Mouse (Mus musculus) kidney, adult 9 months (tissue): Measurements from ENCODE around the gene Mylpf.
"Not testable (repeated sequence)": the region's sequence is repeated elsewhere in the genome, so short reads cannot be mapped to it uniquely, and the experiment has no call there.

Experiments used
- DNase-seq: peaks from one replicate; pipeline ENCODE4 v3.0.0; 2022

The Mylpf gene

DNA sequence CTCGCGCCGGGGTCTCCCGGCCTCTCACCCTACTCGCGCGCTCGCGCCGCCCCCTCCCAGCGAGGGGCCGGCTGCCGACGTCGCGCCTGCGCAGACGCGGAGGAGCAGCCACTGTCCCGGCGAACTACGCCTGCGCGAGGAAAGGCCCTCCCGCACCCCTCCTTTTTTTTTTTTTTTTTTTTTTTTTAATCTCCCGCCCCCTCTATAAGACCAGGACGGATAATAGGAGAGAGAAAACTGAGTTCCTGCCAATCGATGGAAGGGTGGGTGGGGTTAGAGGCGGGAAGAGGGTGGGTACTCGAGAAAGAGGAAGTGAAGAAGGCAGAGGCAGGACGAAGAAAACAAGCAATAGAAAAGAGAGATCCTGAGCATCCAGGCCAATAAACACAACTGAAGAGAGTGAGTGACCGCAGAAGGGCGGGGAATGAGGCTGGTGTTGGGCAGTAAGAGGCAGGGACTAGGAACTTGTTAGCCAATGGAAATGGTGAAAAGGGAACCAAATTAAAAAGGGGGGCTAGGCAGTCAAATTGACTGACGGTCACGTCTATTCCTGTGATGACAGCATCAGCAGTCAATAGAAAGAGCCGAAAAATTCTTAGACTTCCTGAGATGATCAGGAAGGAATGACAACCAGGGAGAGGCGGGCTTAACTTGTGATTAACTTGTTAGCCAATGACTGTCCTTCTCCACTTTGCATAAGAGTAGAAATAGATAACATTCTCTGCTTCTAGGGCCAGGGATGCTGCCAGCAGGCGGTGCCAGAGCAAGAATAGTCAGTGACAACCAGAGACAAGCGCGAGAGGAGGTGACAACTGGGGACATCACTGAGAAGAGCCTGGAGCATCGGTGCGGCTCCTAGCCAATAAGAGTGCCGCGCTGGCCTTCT is at the start of gene Mylpf:
Gene Mylpf, plus strand, starts transcription at position 338 of the 886 bp plus-strand sequence.
- peak; percentile 99 for DNase-seq

DNA sequence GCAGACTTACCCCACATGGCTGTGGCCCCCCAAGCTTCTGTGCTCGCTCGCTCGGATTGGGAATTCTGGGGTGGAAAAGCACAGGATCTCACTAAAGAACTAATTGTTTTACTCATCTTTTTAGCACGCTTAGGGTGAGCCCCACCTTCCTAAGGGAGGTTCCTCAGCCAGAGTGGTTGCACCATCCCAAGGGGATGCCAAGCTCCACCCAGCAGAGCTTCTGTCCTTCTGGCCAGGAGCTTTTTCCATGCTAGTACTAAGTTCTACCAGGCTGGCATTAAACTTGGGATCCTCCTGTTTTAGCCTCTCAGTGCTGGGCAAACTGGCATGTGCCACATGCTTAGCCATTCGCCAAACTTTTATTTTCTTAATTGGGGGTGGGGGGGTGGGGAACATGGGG is 46.1 kb upstream of the Mylpf start:
- DNase-seq, result no peak

DNA sequence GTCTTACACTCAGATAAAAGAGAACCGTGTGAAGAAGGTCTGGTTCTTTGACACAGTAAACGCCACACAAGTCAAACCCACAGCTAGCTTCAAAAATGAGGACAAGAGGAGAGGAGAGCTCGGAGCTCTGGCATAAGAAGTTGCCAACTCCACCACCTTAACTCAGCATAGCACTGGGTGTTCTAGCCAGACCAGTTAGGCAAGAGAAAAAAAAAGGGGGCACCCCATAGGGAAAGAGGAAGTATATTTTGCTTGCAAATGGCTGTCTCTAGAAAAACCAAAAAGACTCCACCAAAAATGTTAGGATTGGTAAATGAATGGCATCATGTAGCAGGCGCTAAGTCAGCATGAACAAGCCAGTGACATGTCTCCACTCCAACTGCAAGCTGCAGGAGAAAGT is 44.7 kb upstream of the Mylpf start:
- no peak for DNase-seq

DNA sequence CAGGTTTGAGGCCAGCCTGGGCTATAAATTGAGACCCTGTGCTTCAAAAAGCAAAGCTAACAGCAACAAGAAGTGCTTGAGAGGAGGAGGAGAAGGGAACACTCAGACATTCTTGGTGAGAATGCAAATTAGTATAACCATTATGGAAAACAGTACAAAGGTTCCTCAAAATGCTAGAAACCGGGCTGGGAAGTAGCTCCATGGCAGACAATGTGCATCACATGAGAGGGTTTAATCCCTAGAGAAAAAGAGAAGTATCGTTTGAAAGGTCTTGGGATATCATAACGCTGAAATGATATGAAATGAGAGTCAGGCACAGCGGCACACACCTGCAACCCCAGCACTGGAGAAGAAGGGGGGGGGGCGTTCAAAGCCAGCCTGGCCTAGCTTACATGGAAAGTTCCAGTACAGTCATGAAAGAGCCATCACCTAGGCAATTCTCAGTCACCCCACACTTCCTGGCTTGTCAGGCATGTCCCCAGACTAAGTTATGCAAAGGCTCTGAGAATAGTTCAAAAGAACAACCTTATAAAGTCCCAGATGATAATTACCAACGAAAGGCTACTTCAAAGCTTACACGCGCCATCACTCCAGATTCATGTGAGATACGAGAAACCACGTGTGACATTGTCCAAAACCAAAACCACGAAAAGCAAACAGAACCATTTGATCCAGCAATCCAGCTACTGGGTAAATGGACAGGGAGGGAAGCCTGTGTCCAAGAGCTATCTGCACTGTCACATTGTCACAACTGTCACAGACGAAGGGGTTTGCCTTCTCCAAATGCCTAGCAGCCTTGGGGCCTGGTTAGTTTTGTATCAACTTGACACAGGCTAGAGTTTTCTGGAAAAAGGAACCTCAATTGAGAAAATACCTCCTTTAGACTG is 42.8 kb upstream of the Mylpf start:
- DNase-seq, result no peak

GRCm38 (mm10) chr7:127166501-127166900 is 42.2 kb upstream of the Mylpf start:
- no peak for DNase-seq

DNA sequence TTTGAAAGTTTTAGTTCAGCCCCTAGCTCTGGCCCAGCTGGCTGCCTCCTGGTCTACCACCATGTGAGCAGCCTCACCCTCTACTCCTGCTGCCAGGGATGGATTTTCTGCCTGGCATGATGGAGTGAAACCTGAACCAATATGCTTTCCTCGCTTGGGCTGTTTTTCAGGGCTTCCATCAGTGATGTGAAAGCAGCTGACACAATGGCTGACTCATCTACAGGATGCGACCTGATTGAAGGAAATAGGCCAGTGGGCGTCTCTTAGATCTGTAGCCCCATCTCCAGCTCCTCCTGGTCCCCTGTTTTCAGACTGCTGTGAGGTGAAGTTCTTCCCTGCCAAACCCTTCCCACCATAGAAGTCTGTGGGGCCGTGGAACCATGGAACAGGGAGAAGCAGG is 31.8 kb upstream of the Mylpf start:
- no peak for DNase-seq

DNA sequence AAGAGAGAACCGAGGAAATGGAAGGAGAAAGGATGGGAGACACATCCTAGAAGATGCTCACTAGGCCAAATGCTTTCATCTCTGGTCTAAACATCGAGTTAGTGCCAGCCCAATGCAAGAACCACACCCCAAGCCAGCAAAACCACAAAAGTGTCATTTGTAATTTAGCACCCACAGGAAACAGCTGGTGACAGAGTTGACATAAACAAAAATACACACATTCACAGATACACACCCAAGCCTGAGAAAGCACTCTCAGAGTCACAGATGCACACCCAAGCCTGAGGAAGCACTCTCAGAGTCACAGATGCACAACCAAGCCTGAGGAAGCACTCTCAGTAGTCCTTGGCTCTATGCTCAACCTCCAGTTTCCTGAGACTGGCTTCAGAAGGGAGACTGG is 27.9 kb upstream of the Mylpf start:
- no peak for DNase-seq

- DNase-seq, result not testable (repeated sequence)
These were observed 27.0 kb upstream of the Mylpf start for GRCm38 (mm10) chr7:127181724-127182123.

DNA sequence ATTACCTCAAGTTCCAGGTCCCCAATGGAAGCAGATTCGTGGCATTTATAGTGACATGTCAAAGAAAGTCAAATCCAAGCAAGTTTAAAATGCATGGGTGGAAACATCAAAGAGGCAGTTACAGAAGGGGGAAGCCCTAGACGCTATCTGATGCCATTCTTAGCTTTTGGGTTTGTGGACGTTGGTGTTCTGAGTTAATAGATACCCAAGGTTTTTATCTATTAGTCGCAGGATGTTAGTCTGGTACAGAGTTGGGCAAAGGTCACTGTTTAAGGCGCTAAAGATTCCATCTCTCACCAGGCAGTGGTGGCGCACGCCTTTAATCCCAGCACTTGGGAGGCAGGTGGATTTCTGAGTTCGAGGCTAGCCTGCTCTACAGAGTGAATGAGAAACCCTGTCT is 25.3 kb upstream of the Mylpf start:
- peak; percentile 58 for DNase-seq

GRCm38 (mm10) chr7:127183828-127184227 is 24.9 kb upstream of the Mylpf start:
- no peak for DNase-seq

- DNase-seq, result no peak
These were observed 24.0 kb upstream of the Mylpf start for GRCm38 (mm10) chr7:127184720-127185119.

- no peak for DNase-seq
These were observed 23.1 kb upstream of the Mylpf start for GRCm38 (mm10) chr7:127185601-127186000.

DNA sequence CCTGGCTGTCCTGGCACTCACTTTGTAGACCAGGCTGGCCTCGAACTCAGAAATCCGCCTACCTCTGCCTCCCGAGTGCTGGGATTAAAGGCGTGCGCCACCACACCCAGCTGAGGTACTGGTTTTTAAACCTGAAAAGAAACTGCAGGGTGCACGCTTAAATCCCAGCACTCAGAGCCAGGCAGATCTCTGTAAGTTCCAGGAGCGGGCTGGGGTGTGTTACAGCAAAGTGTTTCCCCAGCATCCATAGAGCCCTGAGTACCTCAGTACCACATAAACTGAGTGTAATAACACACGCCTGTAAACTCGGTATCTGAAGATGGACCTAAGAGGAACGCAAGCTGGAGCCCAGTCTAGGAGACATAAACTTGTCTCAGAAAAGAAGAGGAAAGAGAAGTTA is 21.3 kb upstream of the Mylpf start:
- DNase-seq, result no peak

DNA sequence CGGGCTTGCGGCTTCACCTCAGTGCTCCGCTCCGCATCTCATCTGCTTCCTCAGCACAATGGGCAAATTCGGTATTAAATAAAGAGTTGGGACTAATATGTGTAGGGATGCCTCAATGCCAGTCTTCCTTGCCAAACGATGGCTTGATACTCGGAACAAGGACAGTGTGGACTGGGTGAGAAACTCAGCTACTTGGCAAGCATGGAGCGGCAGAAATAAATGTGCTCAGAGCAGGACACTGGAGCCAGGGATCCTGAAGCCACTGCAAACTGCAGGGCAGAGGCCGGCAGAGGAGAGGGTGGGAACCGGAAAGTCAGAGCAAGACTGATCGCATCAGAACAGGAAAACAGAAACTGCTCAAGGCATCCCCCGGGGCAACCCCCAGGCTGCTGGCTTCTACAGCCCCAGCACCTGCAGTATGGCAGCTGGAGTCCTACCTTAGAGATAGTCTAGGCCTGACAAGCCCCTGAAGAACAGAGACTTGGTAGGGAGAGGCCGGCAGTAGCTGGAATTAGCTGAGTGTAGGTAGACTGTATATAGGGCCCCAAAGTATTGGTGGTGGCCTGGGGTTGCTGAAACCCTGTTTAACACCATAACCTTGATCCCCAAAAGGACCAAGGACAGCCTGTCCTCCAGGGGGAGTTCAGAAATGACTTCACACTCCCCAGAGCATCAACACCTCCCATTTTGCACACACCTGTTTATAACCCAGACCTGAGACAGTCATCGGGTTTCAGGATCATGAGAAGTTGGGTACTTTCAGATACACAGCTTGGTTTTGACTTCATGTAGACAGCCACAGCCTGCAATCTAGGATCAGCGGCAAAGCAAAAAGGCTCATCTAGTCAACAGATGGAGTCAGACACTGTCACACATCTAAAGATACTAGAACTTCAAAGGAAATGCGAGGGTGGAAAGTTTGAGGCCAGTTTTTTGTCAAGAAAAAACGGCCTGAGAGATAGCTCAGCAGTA is 20.1 kb upstream of the Mylpf start:
- DNase-seq, result no peak

DNA sequence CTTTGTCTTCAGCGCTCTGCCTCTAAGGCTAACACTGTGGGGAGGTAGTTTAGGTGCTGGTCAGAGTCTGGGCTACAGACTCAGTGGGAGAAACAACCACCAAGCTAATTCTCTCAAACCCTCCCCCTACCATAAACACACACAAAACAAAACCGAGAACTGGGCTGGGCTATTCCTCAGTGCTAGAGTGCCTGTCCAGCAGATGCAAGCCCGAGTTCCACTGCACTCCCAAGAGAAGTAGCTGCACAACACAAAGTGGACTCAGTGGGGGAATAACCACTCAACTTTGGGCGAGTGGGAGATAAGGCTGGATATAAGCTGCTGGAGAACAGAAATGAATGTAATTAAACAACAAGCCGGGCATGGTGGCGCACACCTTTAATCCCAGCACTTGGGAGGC is 18.0 kb upstream of the Mylpf start:
- DNase-seq, result no peak

DNA sequence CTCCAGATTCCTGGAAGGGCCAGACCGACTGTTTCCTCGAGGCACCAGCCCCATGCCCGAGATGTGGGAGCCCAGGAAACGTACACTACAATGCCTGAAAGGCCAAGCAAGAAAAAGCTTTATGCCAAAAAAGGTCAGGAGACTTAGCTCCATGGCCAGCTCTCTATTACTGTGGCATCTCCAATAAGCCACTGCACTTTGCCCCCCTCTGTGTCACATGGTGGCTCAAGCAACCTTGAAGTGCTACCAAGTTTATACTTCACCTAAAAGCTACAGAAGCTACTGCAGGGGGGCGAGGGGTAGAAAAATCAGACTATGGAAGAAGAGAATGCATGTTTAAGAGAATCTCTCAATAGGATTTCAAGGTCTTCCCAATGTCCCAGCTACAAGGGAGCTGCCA is 15.7 kb upstream of the Mylpf start:
- peak; percentile 83 for DNase-seq

- DNase-seq, result no peak
These were observed 14.6 kb upstream of the Mylpf start for GRCm38 (mm10) chr7:127194011-127194632.

DNA sequence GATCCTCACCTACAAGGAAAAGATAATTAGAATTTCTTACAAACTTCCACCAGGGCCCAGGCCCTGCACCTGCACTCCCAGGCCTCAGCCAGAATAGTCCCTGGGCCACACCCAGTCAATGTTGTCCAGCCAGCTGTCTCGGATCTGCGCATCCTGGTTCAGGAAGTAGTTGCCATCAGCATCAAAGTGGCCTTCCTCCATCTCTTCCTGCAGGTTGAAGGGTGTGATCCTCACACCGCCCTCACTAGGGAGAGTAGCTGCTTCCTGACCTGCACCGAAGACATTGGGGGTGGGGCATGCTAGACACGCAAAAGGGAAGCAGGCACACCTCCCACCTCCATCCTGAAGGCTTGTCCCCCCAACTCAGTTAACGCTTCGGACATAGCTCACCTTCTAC is 14.1 kb upstream of the Mylpf start:
- no peak for DNase-seq

DNA sequence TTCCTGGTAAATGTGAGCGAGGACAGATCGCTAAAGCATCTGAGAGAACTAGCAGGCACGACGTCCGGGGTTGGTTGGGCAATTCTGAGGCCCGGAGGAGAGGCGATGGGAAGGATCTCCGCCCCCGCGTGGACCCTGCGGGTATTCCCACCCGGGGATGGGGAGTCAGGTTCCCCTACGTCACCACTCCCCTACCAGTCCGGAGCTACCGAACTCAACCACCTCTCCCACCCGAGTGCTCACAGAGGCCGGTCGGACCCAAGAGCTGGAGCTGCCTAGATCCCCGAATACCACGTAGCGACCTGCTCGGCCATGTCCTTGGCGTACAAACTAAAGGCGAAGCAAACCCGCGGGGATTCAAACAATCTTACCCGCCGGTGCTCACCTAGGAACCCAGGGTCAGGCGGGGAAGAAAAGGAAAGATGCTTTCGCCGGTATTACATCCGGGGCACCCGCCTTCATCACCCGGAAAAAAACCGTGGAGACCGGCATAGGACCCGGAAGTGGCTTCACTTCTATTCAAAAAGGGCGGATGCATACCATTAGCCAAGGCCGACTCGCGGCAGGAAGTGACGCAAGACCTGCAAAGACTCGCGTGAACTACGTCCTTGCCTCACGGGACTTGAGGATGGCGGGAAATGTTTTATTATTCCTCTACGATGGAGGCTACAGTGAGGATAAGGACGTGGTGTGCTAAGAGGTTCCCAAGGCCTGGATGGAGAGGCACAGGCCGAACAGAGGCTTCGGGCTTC is 13.0 kb upstream of the Mylpf start, which contains the start of gene Cd2bp2:
Gene Cd2bp2, minus strand, starts transcription at position 507 of the 752 bp plus-strand sequence.
- DNase-seq, result peak; percentile 98

GRCm38 (mm10) chr7:127196484-127196883 is 12.2 kb upstream of the Mylpf start:
- no peak for DNase-seq

DNA sequence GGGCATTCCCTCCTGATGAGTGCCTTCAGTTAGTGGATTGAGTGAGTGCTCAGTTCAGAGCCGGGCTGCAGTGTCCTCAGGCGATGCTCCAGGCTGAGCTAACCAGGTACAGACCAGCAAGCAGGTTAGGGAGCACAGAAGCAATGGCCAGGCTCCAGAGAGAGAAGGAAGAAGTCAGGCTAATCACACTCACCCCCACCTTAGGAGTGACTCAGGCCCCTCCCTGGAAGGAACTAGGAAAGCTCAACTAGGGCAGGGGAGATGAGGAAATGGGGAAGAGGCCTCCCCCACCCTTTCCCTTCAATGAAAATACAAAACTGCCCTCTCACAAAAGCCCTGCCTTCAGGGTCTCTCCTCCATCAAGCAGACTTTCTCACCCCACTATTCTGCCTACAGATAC is 2.1 kb upstream of the Mylpf start:
- DNase-seq, result no peak
